ENCODE assay signal across 8 mouse cellular contexts in genomic region chr10:62920766-62921156, GRCm38 (mm10). TPM values are rescaled to one million over a fixed set of nuclear protein-coding genes. Genes with fewer than 3 reads are reported as not detected.
A peak's percentile ranks its signal among the peaks of the same experiment; 100 is the strongest.
DNase-seq lines count a peak whose midpoint lies in the region; ATAC-seq and TF ChIP-seq lines count a peak whose summit lies in the region.

No protein-coding gene starts in this region.

- TF ChIP-seq CTCF in Patski (IDR thresholded peaks at IDR 0.05) = no peak

- peak; percentile 58 for ATAC-seq in heart, embryonic 14.5 days (ENCODE audit: insufficient number of reproducible peaks, insufficient read depth, low FRiP score, low read depth)
- ATAC-seq in Patski = peak; percentile 54
- ATAC-seq in granulocyte monocyte progenitor cell, adult 5-6 weeks (replicated peaks; ENCODE audit: poor library complexity, severe bottlenecking) = peak; percentile 4; the same call in 1 of the 2 replicates
- peak; percentile 6 for ATAC-seq in megakaryocyte progenitor cell, adult 5-6 weeks (replicated peaks; ENCODE audit: poor library complexity)

- H3K4me2 ChIP-seq in heart, embryonic 14.5 days (ENCODE audit: low read length) = peak overlapping the region; percentile 95

- peak overlapping the region; percentile 70 to 97 for H3K4me3 ChIP-seq in heart, embryonic 14.5 days (ENCODE audit: control insufficient read depth in 1 of 2, insufficient read depth in 1 of 2, low read depth in 1 of 2, low read length in 2 of 2)

- H3K36me3 ChIP-seq in heart, embryonic 14.5 days (ENCODE audit: control insufficient read depth, insufficient read depth, low read length) = 0 out of 2 replicates have a peak, but pooled peaks cover 2% of the 10 kb centered on the region

- POLR2A ChIA-PET in Patski (lab: Charles Lee) = interaction anchor here (0.6 to 1.3 kb wide), 2 partner anchors 49 to 1003 kb away, joined by 3 to 4 read pairs; no protein-coding TSS in a partner anchor

- H3K9me3 ChIP-seq in heart, embryonic 14.5 days (ENCODE audit: control insufficient read depth, low read length) = no peaks in the 10 kb centered on the region

- H3K27ac ChIP-seq in heart, embryonic 14.5 days (replicated peaks in 1 of 2; ENCODE audit: control insufficient read depth in 1 of 2, insufficient read depth in 1 of 2, low read depth in 2 of 2, low read length in 2 of 2) = peak overlapping the region; percentile 69 to 93

- H3K4me1 ChIP-seq in heart, embryonic 14.5 days (ENCODE audit: control insufficient read depth in 2 of 2, insufficient read depth in 2 of 2, low read length in 2 of 2) = peaks cover 7 to 15% of the 10 kb centered on the region in 2 experiments; a peak in 3 of 4 replicates

- CTCF ChIA-PET in Patski (lab: Charles Lee) = no interaction called here

- WGBS in heart, embryonic 14.5 days = under 1% methylated on average over 29 of the region's 29 CpGs

- no peak for DNase-seq in heart, adult 18-20 months
- DNase-seq in Patski (ENCODE audit: low read depth, low spot score) = peak; percentile 9
- DNase-seq in cerebellum, adult 11-12 months = no peak
- no peak for DNase-seq in spleen, adult 18-20 months
- DNase-seq in ovary, postnatal 36 days (ENCODE audit: low spot score) = no peak

- peak overlapping the region; percentile 95 for H3K9ac ChIP-seq in heart, embryonic 14.5 days (ENCODE audit: low read length)

- H3K27me3 ChIP-seq in heart, embryonic 14.5 days (ENCODE audit: control insufficient read depth, insufficient read depth, low read length) = no peaks in the 10 kb centered on the region
- H3K27me3 ChIP-seq in Patski = no peaks in the 10 kb centered on the region

- in situ Hi-C loops in Patski (cut with MboI; ENCODE audit: low pct_unique_long_range_greater_than_20kb) = no loop called here

RNA-seq across cellular contexts. Expression of gene Slc25a16, which starts 0.3 kb away (rescaled TPM):
- 14.8 and 14.9 TPM in 2 replicates for polyA plus RNA-seq in heart, embryonic 14.5 days (2014; fragmentation: Nextera tagmentation; extraction: Ambion mirVana)
- 10 to 100 TPM; 22.4 to 24.6 TPM for total RNA-seq in heart, adult 18-20 months (2021)
- polyA plus RNA-seq in Patski (2021) = 27.4 TPM
- total RNA-seq in granulocyte monocyte progenitor cell, adult 5-6 weeks (2014; fragmentation: Nextera tagmentation) = 15.7 and 24.2 TPM in 2 replicates
- 17.6 and 19.0 TPM in 2 replicates for total RNA-seq in granulocyte monocyte progenitor cell, adult 5-6 weeks (2017)
- 19.3 and 21.0 TPM in 2 replicates for total RNA-seq in megakaryocyte progenitor cell, adult 5-6 weeks (2015)
- 16.6 and 18.0 TPM in 2 replicates for total RNA-seq in megakaryocyte progenitor cell, adult 5-6 weeks (2017)

RNA-seq across cellular contexts. Expression of gene Tet1, which starts 12.0 kb away (rescaled TPM):
- polyA plus RNA-seq in heart, embryonic 14.5 days (2014; fragmentation: Nextera tagmentation; extraction: Ambion mirVana) = 32.0 and 35.0 TPM in 2 replicates
- 1 to 10 TPM; 3.1 to 3.5 TPM for total RNA-seq in heart, adult 18-20 months (2021)
- 1.5 TPM for polyA plus RNA-seq in Patski (2021)
- total RNA-seq in granulocyte monocyte progenitor cell, adult 5-6 weeks (2014; fragmentation: Nextera tagmentation) = 12.8 and 21.1 TPM in 2 replicates
- total RNA-seq in granulocyte monocyte progenitor cell, adult 5-6 weeks (2017) = 7.5 and 8.6 TPM in 2 replicates
- total RNA-seq in megakaryocyte progenitor cell, adult 5-6 weeks (2015) = 12.1 and 17.9 TPM in 2 replicates
- 9.5 and 12.0 TPM in 2 replicates for total RNA-seq in megakaryocyte progenitor cell, adult 5-6 weeks (2017)

RNA-seq across cellular contexts. Expression of gene Dna2, which starts 26.1 kb away (rescaled TPM):
- 13.3 and 13.7 TPM in 2 replicates for polyA plus RNA-seq in heart, embryonic 14.5 days (2014; fragmentation: Nextera tagmentation; extraction: Ambion mirVana)
- under 1 TPM; 0.36 to 0.50 TPM for total RNA-seq in heart, adult 18-20 months (2021)
- polyA plus RNA-seq in Patski (2021) = 8.3 TPM
- total RNA-seq in granulocyte monocyte progenitor cell, adult 5-6 weeks (2014; fragmentation: Nextera tagmentation) = 47.2 and 65.6 TPM in 2 replicates
- 49.5 and 51.2 TPM in 2 replicates for total RNA-seq in granulocyte monocyte progenitor cell, adult 5-6 weeks (2017)
- 42.7 and 47.7 TPM in 2 replicates for total RNA-seq in megakaryocyte progenitor cell, adult 5-6 weeks (2015)
- 49.9 and 53.8 TPM in 2 replicates for total RNA-seq in megakaryocyte progenitor cell, adult 5-6 weeks (2017)

RNA-seq across cellular contexts. Expression of gene Rufy2, which starts 59.3 kb away (rescaled TPM):
- polyA plus RNA-seq in heart, embryonic 14.5 days (2014; fragmentation: Nextera tagmentation; extraction: Ambion mirVana) = 15.5 and 15.8 TPM in 2 replicates
- total RNA-seq in heart, adult 18-20 months (2021) = 1 to 10 TPM; 6.8 to 7.0 TPM
- polyA plus RNA-seq in Patski (2021) = 26.5 TPM
- total RNA-seq in granulocyte monocyte progenitor cell, adult 5-6 weeks (2014; fragmentation: Nextera tagmentation) = 4.0 and 9.5 TPM in 2 replicates
- total RNA-seq in granulocyte monocyte progenitor cell, adult 5-6 weeks (2017) = 5.6 and 7.3 TPM in 2 replicates
- 5.1 and 5.6 TPM in 2 replicates for total RNA-seq in megakaryocyte progenitor cell, adult 5-6 weeks (2015)
- 6.0 and 6.5 TPM in 2 replicates for total RNA-seq in megakaryocyte progenitor cell, adult 5-6 weeks (2017)

Comparison
In these comparisons a context has a peak if more than half of its experiments do, and no peak if none do; other contexts are left out.
1. ATAC-seq: peak in every context shown above with its lines; median percentile 58 in heart, embryonic 14.5 days; 54 in Patski; 6 in megakaryocyte progenitor cell, adult 5-6 weeks; 4 in granulocyte monocyte progenitor cell, adult 5-6 weeks.
2. RNA of gene Dna2, which starts 26.1 kb away (total RNA-seq): 42.7 to 53.8 TPM in megakaryocyte progenitor cell, adult 5-6 weeks and 47.2 to 65.6 TPM in granulocyte monocyte progenitor cell, adult 5-6 weeks; 0.36 to 0.50 TPM in heart, adult 18-20 months; every median in the first group is over 10 times any median in the second.